Mouse (Mus musculus): ENCODE measurements around the gene Efhd1. TPM values are rescaled to one million over a fixed set of nuclear protein-coding genes. Genes with fewer than 3 reads are reported as not detected.

Gene Efhd1
- polyA plus RNA-seq (2015; fragmentation: Nextera tagmentation; extraction: Ambion mirVana) = 0.66 and 1.4 TPM in 2 replicates

DNA sequence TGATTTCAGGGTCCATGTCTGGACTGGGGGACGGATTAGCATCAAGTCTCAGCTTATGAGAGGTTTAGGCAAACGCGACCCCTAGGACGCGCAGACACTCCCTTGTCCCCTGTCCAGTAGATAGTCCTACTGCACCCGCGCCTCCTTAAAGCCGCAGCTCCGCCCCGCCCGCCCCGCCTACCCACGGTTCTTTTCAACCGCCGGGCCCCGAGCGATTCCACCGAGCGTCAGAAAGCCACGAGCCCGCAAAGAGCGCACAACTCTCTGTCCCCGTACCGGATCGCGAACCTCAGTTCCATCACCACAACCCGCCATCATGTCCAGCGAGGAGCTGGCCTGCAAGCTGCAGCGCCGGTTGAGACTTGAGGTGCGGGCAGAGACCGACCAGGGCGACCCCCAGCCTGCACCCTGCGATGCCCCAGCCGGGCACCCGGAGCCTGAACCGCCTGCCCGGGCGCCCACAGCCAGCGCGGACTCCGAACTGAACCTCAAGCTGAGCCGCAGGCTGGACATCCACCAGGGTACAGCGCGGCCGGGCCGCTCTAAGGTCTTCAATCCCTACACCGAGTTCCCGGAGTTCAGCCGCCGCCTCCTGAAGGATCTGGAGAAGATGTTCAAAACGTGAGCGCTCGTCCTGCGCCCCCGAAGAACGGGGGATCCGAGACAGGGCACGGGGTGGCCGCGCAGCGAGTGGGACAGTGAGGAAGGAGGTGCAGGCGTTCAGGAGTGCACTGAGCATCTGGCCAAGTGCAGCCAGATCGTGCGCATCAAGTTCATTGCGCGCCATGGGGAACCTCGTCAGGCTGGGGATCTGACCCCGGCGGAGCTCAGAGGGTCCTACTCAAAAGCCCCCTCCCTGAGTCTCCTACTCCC lies at the start of gene Efhd1:
Gene Efhd1 (plus strand): TSS at position 230 of the 873 bp plus-strand sequence.
- Histone ChIP-seq H3K4me3 (replicated peaks; ENCODE audit: low read length) (peak within 1 kb of the TSS; percentile 57), H3K9ac (replicated peaks; ENCODE audit: low read depth, low read length) (peak within 1 kb of the TSS; percentile 51), H3K4me1 (replicated peaks; ENCODE audit: control insufficient read depth, insufficient read depth, low read length) (peaks cover 22% of the 10 kb centered on the region), H3K27me3 (replicated peaks; ENCODE audit: control insufficient read depth, insufficient read depth, low read length) (peaks cover 32% of the 10 kb centered on the region), H3K4me2 (ENCODE audit: low read length) (peak within 1 kb of the TSS; percentile 99), H3K9me3 (ENCODE audit: control insufficient read depth, low read length) (no peaks in the 10 kb centered on the region), H3K27ac (ENCODE audit: low read length) (no peak within 1 kb of the TSS), H3K36me3 (ENCODE audit: control insufficient read depth, insufficient read depth) (no peaks in the 10 kb centered on the region)
- WGBS = under 1% methylated on average over 70 of the region's 70 CpGs
- ATAC-seq = peak; percentile 58; the same call in 1 of the 2 replicates

GRCm38 (mm10) chr1:87214748-87215147 lies 49.4 kb upstream of the Efhd1 start:
- peak overlapping the region; percentile 96 for H3K27ac ChIP-seq (ENCODE audit: low read length)

GRCm38 (mm10) chr1:87217938-87218337 lies 46.2 kb upstream of the Efhd1 start:
- Histone ChIP-seq H3K4me2 (ENCODE audit: low read length) (no peak overlapping the region), H3K36me3 (ENCODE audit: control insufficient read depth, insufficient read depth) (peaks cover 32% of the 10 kb centered on the region), H3K4me1 (replicated peaks; ENCODE audit: control insufficient read depth, insufficient read depth, low read length) (peaks cover 34% of the 10 kb centered on the region), H3K27ac (ENCODE audit: low read length) (no peak overlapping the region), H3K27me3 (replicated peaks; ENCODE audit: control insufficient read depth, insufficient read depth, low read length) (no peaks in the 10 kb centered on the region), H3K4me3 (replicated peaks; ENCODE audit: low read length) (no peak overlapping the region), H3K9ac (replicated peaks; ENCODE audit: low read depth, low read length) (no peak overlapping the region), H3K9me3 (ENCODE audit: control insufficient read depth, low read length) (no peaks in the 10 kb centered on the region)
- ATAC-seq = no peak
- 66% methylated on average over 3 of the region's 3 CpGs for WGBS

More at GRCm38 (mm10) chr1:87214748-87215147, 49.4 kb upstream of the Efhd1 start:
- no peaks in the 10 kb centered on the region for H3K9me3 ChIP-seq (ENCODE audit: control insufficient read depth, low read length)
- ATAC-seq = no peak
- peak overlapping the region; percentile 92 for H3K9ac ChIP-seq (replicated peaks; ENCODE audit: low read depth, low read length)
- H3K4me1 ChIP-seq (replicated peaks; ENCODE audit: control insufficient read depth, insufficient read depth, low read length) = peaks cover 35% of the 10 kb centered on the region
- peak overlapping the region; percentile 85 for H3K4me3 ChIP-seq (replicated peaks; ENCODE audit: low read length)
- peaks cover 4% of the 10 kb centered on the region for H3K36me3 ChIP-seq (ENCODE audit: control insufficient read depth, insufficient read depth)
- WGBS = 28% methylated on average over 4 of the region's 4 CpGs
- H3K4me2 ChIP-seq (ENCODE audit: low read length) = peak overlapping the region; percentile 56
- no peaks in the 10 kb centered on the region for H3K27me3 ChIP-seq (replicated peaks; ENCODE audit: control insufficient read depth, insufficient read depth, low read length)

GRCm38 (mm10) chr1:87225739-87226138 lies 38.4 kb upstream of the Efhd1 start:
- no peak overlapping the region for H3K27ac ChIP-seq (ENCODE audit: low read length)
- H3K27me3 ChIP-seq (replicated peaks; ENCODE audit: control insufficient read depth, insufficient read depth, low read length) = no peaks in the 10 kb centered on the region
- H3K4me2 ChIP-seq (ENCODE audit: low read length) = no peak overlapping the region
- peaks cover 72% of the 10 kb centered on the region for H3K36me3 ChIP-seq (ENCODE audit: control insufficient read depth, insufficient read depth)
- 95% methylated on average over 8 of the region's 8 CpGs for WGBS
- H3K4me1 ChIP-seq (replicated peaks; ENCODE audit: control insufficient read depth, insufficient read depth, low read length) = no peaks in the 10 kb centered on the region
- no peak overlapping the region for H3K4me3 ChIP-seq (replicated peaks; ENCODE audit: low read length)
- H3K9me3 ChIP-seq (ENCODE audit: control insufficient read depth, low read length) = no peaks in the 10 kb centered on the region
- ATAC-seq = no peak
- no peak overlapping the region for H3K9ac ChIP-seq (replicated peaks; ENCODE audit: low read depth, low read length)

DNA sequence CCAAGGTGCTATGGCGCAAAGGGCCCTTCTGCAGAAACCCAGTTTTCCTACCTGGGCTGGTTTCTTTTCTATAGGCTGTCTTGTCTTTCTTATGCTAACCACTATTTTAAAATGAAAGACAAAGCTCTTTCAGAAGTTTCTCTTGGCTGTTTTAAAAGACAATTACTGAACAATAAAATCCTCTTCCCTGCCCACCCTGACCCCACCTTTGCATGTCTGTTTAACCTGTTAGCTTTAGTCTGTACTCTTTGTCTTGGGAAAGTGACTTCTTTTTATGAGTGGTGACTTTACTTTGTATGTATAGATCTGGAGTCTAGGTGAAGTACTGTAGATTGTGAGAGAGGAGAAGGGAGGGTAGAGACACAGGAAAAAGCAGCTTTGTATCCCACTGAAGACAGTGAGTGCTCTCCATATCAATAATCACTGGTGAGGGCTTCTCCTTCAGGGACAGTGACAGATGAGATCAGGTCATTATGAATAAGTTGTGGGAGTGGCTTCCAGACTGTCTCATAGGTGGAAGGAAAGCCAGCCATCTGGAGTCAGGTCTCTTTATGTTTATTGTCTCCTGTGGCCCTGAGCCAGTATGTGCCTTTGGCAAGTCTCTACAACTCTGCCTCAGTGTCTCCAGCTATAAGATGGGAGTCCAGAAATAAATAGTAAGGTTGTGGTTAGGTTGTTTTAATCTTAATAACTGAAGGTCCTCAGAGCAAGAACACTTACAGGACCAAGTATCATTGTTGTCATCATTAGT lies 37.6 kb upstream of the Efhd1 start:
- H3K9me3 ChIP-seq (ENCODE audit: control insufficient read depth, low read length) = no peaks in the 10 kb centered on the region
- H3K4me1 ChIP-seq (replicated peaks; ENCODE audit: control insufficient read depth, insufficient read depth, low read length) = no peaks in the 10 kb centered on the region
- no peak for ATAC-seq
- WGBS = 100% methylated on average over 1 of the region's 1 CpGs
- no peak overlapping the region for H3K9ac ChIP-seq (replicated peaks; ENCODE audit: low read depth, low read length)
- no peak overlapping the region for H3K4me3 ChIP-seq (replicated peaks; ENCODE audit: low read length)
- H3K36me3 ChIP-seq (ENCODE audit: control insufficient read depth, insufficient read depth) = peaks cover 65% of the 10 kb centered on the region
- no peak overlapping the region for H3K27ac ChIP-seq (ENCODE audit: low read length)
- no peaks in the 10 kb centered on the region for H3K27me3 ChIP-seq (replicated peaks; ENCODE audit: control insufficient read depth, insufficient read depth, low read length)
- H3K4me2 ChIP-seq (ENCODE audit: low read length) = no peak overlapping the region

- Histone ChIP-seq H3K36me3 (ENCODE audit: control insufficient read depth, insufficient read depth) (peaks cover 60% of the 10 kb centered on the region), H3K27me3 (replicated peaks; ENCODE audit: control insufficient read depth, insufficient read depth, low read length) (no peaks in the 10 kb centered on the region), H3K4me2 (ENCODE audit: low read length) (no peak overlapping the region), H3K9ac (replicated peaks; ENCODE audit: low read depth, low read length) (no peak overlapping the region), H3K9me3 (ENCODE audit: control insufficient read depth, low read length) (no peaks in the 10 kb centered on the region), H3K4me3 (replicated peaks; ENCODE audit: low read length) (no peak overlapping the region), H3K4me1 (replicated peaks; ENCODE audit: control insufficient read depth, insufficient read depth, low read length) (no peaks in the 10 kb centered on the region), H3K27ac (ENCODE audit: low read length) (no peak overlapping the region)
- no peak for ATAC-seq
- 65% methylated on average over 3 of the region's 3 CpGs for WGBS
These were observed 37.0 kb upstream of the Efhd1 start for GRCm38 (mm10) chr1:87227160-87227550.

DNA sequence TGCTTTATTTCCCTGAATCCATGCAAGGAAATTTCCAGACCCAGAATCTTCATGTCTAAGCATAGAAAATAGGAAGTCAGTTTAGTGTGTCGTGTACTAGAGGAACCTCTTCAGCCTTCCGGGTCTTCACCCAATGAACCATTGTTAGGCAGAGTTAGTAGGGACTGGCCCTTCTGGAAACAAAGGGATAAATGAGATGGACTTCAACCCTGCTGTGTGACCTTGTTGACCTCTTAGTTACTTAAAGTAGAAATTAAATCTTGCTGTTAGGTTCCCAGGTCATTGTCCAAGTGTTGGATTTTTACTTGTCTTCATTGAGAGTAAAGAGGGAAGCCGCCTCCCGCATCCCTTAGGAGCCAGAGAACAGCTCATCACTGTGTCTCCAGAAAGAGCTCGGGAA lies 33.6 kb upstream of the Efhd1 start:
- Histone ChIP-seq H3K4me2 (ENCODE audit: low read length) (no peak overlapping the region), H3K4me3 (replicated peaks; ENCODE audit: low read length) (no peak overlapping the region), H3K9me3 (ENCODE audit: control insufficient read depth, low read length) (no peaks in the 10 kb centered on the region), H3K9ac (replicated peaks; ENCODE audit: low read depth, low read length) (no peak overlapping the region), H3K27ac (ENCODE audit: low read length) (no peak overlapping the region), H3K36me3 (ENCODE audit: control insufficient read depth, insufficient read depth) (peaks cover 43% of the 10 kb centered on the region), H3K27me3 (replicated peaks; ENCODE audit: control insufficient read depth, insufficient read depth, low read length) (no peaks in the 10 kb centered on the region), H3K4me1 (replicated peaks; ENCODE audit: control insufficient read depth, insufficient read depth, low read length) (no peaks in the 10 kb centered on the region)
- 58% methylated on average over 5 of the region's 5 CpGs for WGBS
- ATAC-seq = no peak

DNA sequence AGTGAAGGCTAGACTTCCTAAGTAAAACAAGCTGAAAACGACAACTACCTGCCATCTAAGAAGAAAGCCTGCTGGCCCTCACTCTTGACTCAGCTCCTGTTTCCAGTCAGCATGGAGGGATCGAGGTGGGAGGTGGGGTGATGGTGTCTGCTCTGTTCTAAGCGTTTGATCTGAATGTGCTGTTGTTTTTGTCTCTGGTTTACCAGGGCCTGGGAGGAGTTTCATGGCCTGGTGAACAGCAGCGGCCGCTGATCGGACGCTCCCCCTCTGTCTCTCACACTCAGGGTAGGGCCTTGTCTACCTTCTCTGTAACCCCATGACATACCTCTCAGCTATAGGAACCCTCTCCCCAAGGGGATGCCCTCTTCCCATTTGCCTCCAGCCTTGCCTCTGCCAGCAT lies 32.0 kb upstream of the Efhd1 start:
- Histone ChIP-seq H3K27ac (ENCODE audit: low read length) (no peak overlapping the region), H3K4me1 (replicated peaks; ENCODE audit: control insufficient read depth, insufficient read depth, low read length) (no peaks in the 10 kb centered on the region), H3K36me3 (ENCODE audit: control insufficient read depth, insufficient read depth) (peaks cover 30% of the 10 kb centered on the region), H3K4me2 (ENCODE audit: low read length) (no peak overlapping the region), H3K9me3 (ENCODE audit: control insufficient read depth, low read length) (no peaks in the 10 kb centered on the region), H3K4me3 (replicated peaks; ENCODE audit: low read length) (no peak overlapping the region), H3K9ac (replicated peaks; ENCODE audit: low read depth, low read length) (no peak overlapping the region), H3K27me3 (replicated peaks; ENCODE audit: control insufficient read depth, insufficient read depth, low read length) (no peaks in the 10 kb centered on the region)
- WGBS = 78% methylated on average over 7 of the region's 7 CpGs
- ATAC-seq = no peak

DNA sequence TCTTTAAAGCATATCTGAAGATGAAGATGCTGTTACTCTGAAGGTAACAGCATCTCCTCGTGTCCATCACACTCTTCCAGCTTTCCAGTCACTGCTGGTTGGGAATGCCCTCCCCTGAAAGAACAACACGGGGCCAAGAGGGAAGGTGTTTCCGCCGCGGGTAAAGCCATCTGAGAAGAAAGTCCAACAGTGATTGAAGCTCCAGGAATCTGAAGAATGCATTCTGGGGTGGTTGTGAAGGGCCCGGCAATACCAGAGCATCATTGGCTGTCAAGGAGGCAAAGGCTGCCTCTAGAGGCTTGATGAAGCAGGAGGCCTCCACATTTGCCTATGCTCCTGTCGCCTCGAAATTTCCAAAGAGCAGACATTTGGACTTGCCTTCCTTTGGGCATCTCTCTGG lies 25.1 kb upstream of the Efhd1 start:
- no peak overlapping the region for H3K4me2 ChIP-seq (ENCODE audit: low read length)
- no peak overlapping the region for H3K4me3 ChIP-seq (replicated peaks; ENCODE audit: low read length)
- ATAC-seq = no peak
- H3K9me3 ChIP-seq (ENCODE audit: control insufficient read depth, low read length) = no peaks in the 10 kb centered on the region
- H3K4me1 ChIP-seq (replicated peaks; ENCODE audit: control insufficient read depth, insufficient read depth, low read length) = no peaks in the 10 kb centered on the region
- WGBS = 79% methylated on average over 8 of the region's 8 CpGs
- H3K27ac ChIP-seq (ENCODE audit: low read length) = no peak overlapping the region
- H3K9ac ChIP-seq (replicated peaks; ENCODE audit: low read depth, low read length) = no peak overlapping the region
- H3K27me3 ChIP-seq (replicated peaks; ENCODE audit: control insufficient read depth, insufficient read depth, low read length) = no peaks in the 10 kb centered on the region
- H3K36me3 ChIP-seq (ENCODE audit: control insufficient read depth, insufficient read depth) = peaks cover 8% of the 10 kb centered on the region

Measured in forebrain, embryonic 16.5 days (tissue).